Comparison of ENCODE assay signal across 8 mouse cellular contexts in the genomic region with DNA sequence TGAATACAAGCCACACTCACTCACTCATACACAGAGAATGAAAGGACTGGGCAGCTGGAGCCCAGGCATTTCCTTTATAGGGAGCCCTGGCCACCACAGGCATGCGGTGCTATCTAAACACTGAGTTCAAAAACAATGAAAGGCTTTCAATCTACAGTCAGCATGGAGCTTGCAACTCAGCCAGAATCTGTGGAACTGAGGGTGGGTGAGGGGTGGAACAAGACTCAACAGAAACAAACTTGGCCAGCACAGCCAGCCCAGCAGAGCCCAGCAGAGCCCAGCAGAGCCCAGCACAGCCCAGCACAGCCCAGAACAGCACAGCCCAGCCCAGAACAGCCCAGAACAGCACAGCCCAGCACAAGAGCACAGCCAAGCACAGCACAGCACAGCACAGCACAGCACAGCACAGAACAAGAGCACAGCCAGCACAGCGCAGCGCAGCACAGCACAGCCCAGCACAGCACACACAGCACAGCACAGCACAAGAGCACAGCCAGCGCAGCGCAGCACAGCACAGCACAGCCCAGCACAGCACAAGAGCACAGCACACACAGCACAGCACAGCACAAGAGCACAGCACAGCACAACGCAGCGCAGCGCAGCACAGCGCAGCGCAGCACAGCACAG. TPM values are rescaled to one million over a fixed set of nuclear protein-coding genes. Genes with fewer than 3 reads are reported as not detected.
DNase-seq lines count a peak whose midpoint lies in the region; ATAC-seq and TF ChIP-seq lines count a peak whose summit lies in the region.

No protein-coding gene starts in this region.

- H3K9me3 ChIP-seq in heart, embryonic 10.5 days = no peaks in the 10 kb centered on the region
- no peaks in the 10 kb centered on the region for H3K9me3 ChIP-seq in forebrain, embryonic 16.5 days (ENCODE audit: control insufficient read depth, low read length)
- H3K9me3 ChIP-seq in limb, embryonic 11.5 days (ENCODE audit: control insufficient read depth, low read length) = no peaks in the 10 kb centered on the region

- TF ChIP-seq CTCF in heart, adult 2 months (IDR thresholded peaks at IDR 0.05) = no peak
- TF ChIP-seq CTCF in brain, embryonic 14.5 days (IDR thresholded peaks at IDR 0.05; ENCODE audit: borderline replicate concordance, extremely low read depth, insufficient read depth, insufficient read length) = no peak

- TF ChIP-seq POLR2A in heart, adult 2 months (IDR thresholded peaks at IDR 0.05; ENCODE audit: insufficient read depth, low read depth, low read length) = no peak
- no peak for TF ChIP-seq POLR2A in brain, embryonic 14.5 days (IDR thresholded peaks at IDR 0.05; ENCODE audit: borderline replicate concordance, extremely low read depth, insufficient read depth, insufficient read length, poor library complexity, severe bottlenecking)

- TF ChIP-seq EP300 in heart, adult 2 months (IDR thresholded peaks at IDR 0.05; ENCODE audit: insufficient read depth, low read depth, low read length) = no peak

- H3K27ac ChIP-seq in heart, embryonic 10.5 days = peak overlapping the region; percentile 65
- no peak overlapping the region for H3K27ac ChIP-seq in heart, adult 2 months
- peak overlapping the region; percentile 38; the same call in 1 of the 2 replicates for H3K27ac ChIP-seq in forebrain, embryonic 16.5 days (ENCODE audit: low read length)
- peak overlapping the region; percentile 51 for H3K27ac ChIP-seq in limb, embryonic 11.5 days (replicated peaks; ENCODE audit: low read depth, low read length)

- no peak for DNase-seq in heart, embryonic 10.5 days (ENCODE audit: low spot score)
- DNase-seq in heart, adult 2 months = no peak
- peak; percentile 87 for DNase-seq in brain, embryonic 14.5 days (ENCODE audit: low read depth)
- no peak for DNase-seq in limb, embryonic 11.5 days (ENCODE audit: low spot score)
- DNase-seq in neural tube, embryonic 10.5 days (ENCODE audit: extremely low spot score, low spot score) = peak; percentile 20
- no peak for DNase-seq in spleen, postnatal 36 days (ENCODE audit: low spot score in 2 of 2)
- no peak for DNase-seq in B cell, adult 2 months

- ATAC-seq in forebrain, embryonic 16.5 days = peak; percentile 92
- peak; percentile 60; the same call in 1 of the 2 replicates for ATAC-seq in limb, embryonic 11.5 days (ENCODE audit: insufficient number of reproducible peaks, low FRiP score, low TSS enrichment, low read depth)

- intact Hi-C loops in heart, adult 2 months (cut with DNase I) = no loop called here

- peaks cover 28% of the 10 kb centered on the region for H3K4me1 ChIP-seq in heart, embryonic 10.5 days
- H3K4me1 ChIP-seq in heart, adult 2 months (ENCODE audit: control insufficient read depth, insufficient read depth, low read length) = no peaks in the 10 kb centered on the region; the same call in 1 of the 2 replicates
- H3K4me1 ChIP-seq in forebrain, embryonic 16.5 days (replicated peaks; ENCODE audit: control insufficient read depth, insufficient read depth, low read length) = peaks cover 11% of the 10 kb centered on the region
- H3K4me1 ChIP-seq in limb, embryonic 11.5 days (ENCODE audit: control insufficient read depth, insufficient read depth, low read length) = no peaks in the 10 kb centered on the region

- H3K79me2 ChIP-seq in heart, adult 2 months (replicated peaks; ENCODE audit: control insufficient read depth, insufficient read depth, low read length) = no peaks in the 10 kb centered on the region

- WGBS in heart, embryonic 10.5 days = 82% methylated on average over 10 of the region's 10 CpGs
- WGBS in heart, adult 2 months = 91% methylated on average over 10 of the region's 10 CpGs
- WGBS in forebrain, embryonic 16.5 days = 85% methylated on average over 10 of the region's 10 CpGs
- 89% methylated on average over 10 of the region's 10 CpGs for WGBS in limb, embryonic 11.5 days

- no peak overlapping the region for H3K4me3 ChIP-seq in heart, embryonic 10.5 days
- H3K4me3 ChIP-seq in heart, adult 2 months = no peak overlapping the region
- no peak overlapping the region for H3K4me3 ChIP-seq in forebrain, embryonic 16.5 days (replicated peaks; ENCODE audit: low read length)
- no peak overlapping the region for H3K4me3 ChIP-seq in limb, embryonic 11.5 days (ENCODE audit: low read depth, low read length)

- H3K9ac ChIP-seq in heart, adult 2 months (ENCODE audit: low read depth, low read length) = no peak overlapping the region
- H3K9ac ChIP-seq in forebrain, embryonic 16.5 days (replicated peaks; ENCODE audit: low read depth, low read length) = no peak overlapping the region
- no peak overlapping the region for H3K9ac ChIP-seq in limb, embryonic 11.5 days (ENCODE audit: low read length)

- H3K36me3 ChIP-seq in heart, embryonic 10.5 days = peaks cover 45% of the 10 kb centered on the region
- no peaks in the 10 kb centered on the region; the same call in none of the 2 replicates for H3K36me3 ChIP-seq in heart, adult 2 months (ENCODE audit: control insufficient read depth, insufficient read depth, low read length)
- H3K36me3 ChIP-seq in forebrain, embryonic 16.5 days (ENCODE audit: control insufficient read depth, insufficient read depth) = peaks cover 2% of the 10 kb centered on the region; the same call in 1 of the 2 replicates
- H3K36me3 ChIP-seq in limb, embryonic 11.5 days (ENCODE audit: control insufficient read depth, insufficient read depth, low read length) = no peaks in the 10 kb centered on the region; the same call in 1 of the 2 replicates

- H3K27me3 ChIP-seq in heart, embryonic 10.5 days (ENCODE audit: insufficient read depth, poor library complexity, severe bottlenecking) = no peaks in the 10 kb centered on the region
- H3K27me3 ChIP-seq in heart, adult 2 months (ENCODE audit: control insufficient read depth, insufficient read depth, low read length) = no peaks in the 10 kb centered on the region
- no peaks in the 10 kb centered on the region for H3K27me3 ChIP-seq in forebrain, embryonic 16.5 days (replicated peaks; ENCODE audit: control insufficient read depth, insufficient read depth, low read length)
- H3K27me3 ChIP-seq in limb, embryonic 11.5 days (ENCODE audit: control insufficient read depth, insufficient read depth, low read length) = no peaks in the 10 kb centered on the region

- no peak overlapping the region for H3K4me2 ChIP-seq in forebrain, embryonic 16.5 days (ENCODE audit: low read length)
- H3K4me2 ChIP-seq in limb, embryonic 11.5 days (ENCODE audit: low read depth, severe bottlenecking) = no peak overlapping the region

RNA-seq across cellular contexts. Expression of gene Dcaf5, which starts 56.5 kb away (rescaled TPM):
- 8.5 and 9.9 TPM in 2 replicates for polyA plus RNA-seq in heart, embryonic 10.5 days (2016; fragmentation: Nextera tagmentation; extraction: Ambion mirVana)
- total RNA-seq in heart, adult 2 months (2021) = 10 to 100 TPM; 32.4 to 38.1 TPM
- polyA plus RNA-seq in heart, adult 2 months (2012; rRNA removed) = 15.9 and 24.9 TPM in 2 replicates
- polyA plus RNA-seq in brain, embryonic 14.5 days (2012; rRNA removed) = 39.6 and 53.7 TPM in 2 replicates
- 25.0 and 25.4 TPM in 2 replicates for polyA plus RNA-seq in forebrain, embryonic 16.5 days (2015; fragmentation: Nextera tagmentation; extraction: Ambion mirVana)
- polyA plus RNA-seq in limb, embryonic 11.5 days (2014; fragmentation: Nextera tagmentation; extraction: Ambion mirVana) = 10.3 and 11.3 TPM in 2 replicates

Comparison
In these comparisons a context has a peak if more than half of its experiments do, and no peak if none do; other contexts are left out.
1. DNase-seq: peak in brain, embryonic 14.5 days (single experiment) and neural tube, embryonic 10.5 days (single experiment); none in heart, embryonic 10.5 days (single experiment), heart, adult 2 months (0 of 2), limb, embryonic 11.5 days (single experiment), spleen, postnatal 36 days (0 of 2) and B cell, adult 2 months (0 of 2).